10 mouse cellular contexts compared by ENCODE assay signal in the genomic region with DNA sequence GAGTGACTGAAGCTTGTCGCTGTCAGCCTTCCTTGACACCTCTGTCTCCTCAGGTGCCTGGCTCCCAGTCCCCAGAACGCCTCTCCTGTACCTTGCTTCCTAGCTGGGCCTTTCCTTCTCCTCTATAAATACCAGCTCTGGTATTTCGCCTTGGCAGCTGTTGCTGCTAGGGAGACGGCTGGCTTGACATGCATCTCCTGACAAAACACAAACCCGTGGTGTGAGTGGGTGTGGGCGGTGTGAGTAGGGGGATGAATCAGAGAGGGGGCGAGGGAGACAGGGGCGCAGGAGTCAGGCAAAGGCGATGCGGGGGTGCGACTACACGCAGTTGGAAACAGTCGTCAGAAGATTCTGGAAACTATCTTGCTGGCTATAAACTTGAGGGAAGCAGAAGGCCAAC. TPM values are rescaled to one million over a fixed set of nuclear protein-coding genes. Genes with fewer than 3 reads are reported as not detected.
DNase-seq lines count a peak whose midpoint lies in the region; ATAC-seq and TF ChIP-seq lines count a peak whose summit lies in the region.
"Had no signal": no experiment of that assay in that cellular context is flagged by ENCODE, and none has a peak within 500 bp of the region (broad histone marks: within the 10 kb centered on the region; RNA-seq: fewer than 3 reads in every experiment).

No protein-coding gene starts in this region.

- DNase-seq in forebrain, postnatal 0 days: no peak
- peak; percentile 46 for DNase-seq in testis, postnatal 10 days (ENCODE audit: low spot score)
- DNase-seq in testis, postnatal 14 days (ENCODE audit: low spot score): no peak
- peak; percentile 68 to 72 for DNase-seq in left cerebral cortex, postnatal 14 days (ENCODE audit: low spot score in 2 of 2)
- no peak for DNase-seq in midbrain, postnatal 0 days (ENCODE audit: low spot score)
- no peak for DNase-seq in spleen, postnatal 36 days (ENCODE audit: low spot score in 2 of 2)

- peak; percentile 48 for ATAC-seq in forebrain, postnatal 0 days
- ATAC-seq in forebrain, embryonic 16.5 days: no peak
- no peak for ATAC-seq in midbrain, postnatal 0 days (ENCODE audit: low FRiP score)
- no peak for ATAC-seq in forebrain, embryonic 15.5 days (replicated peaks)
- ATAC-seq: inflammation-experienced regulatory T-cells, adult 6 months; midbrain, embryonic 15.5 days had no signal

- 68% methylated on average over 13 of the region's 13 CpGs for WGBS in forebrain, postnatal 0 days
- WGBS in forebrain, embryonic 16.5 days: 70% methylated on average over 13 of the region's 13 CpGs
- WGBS in midbrain, postnatal 0 days: 74% methylated on average over 13 of the region's 13 CpGs
- WGBS in forebrain, embryonic 15.5 days: 75% methylated on average over 13 of the region's 13 CpGs

- no peaks in the 10 kb centered on the region for H3K9me3 ChIP-seq in forebrain, postnatal 0 days (ENCODE audit: low read length)
- H3K9me3 ChIP-seq in forebrain, embryonic 16.5 days (ENCODE audit: control insufficient read depth, low read length): no peaks in the 10 kb centered on the region
- H3K9me3 ChIP-seq in midbrain, postnatal 0 days (ENCODE audit: low read length): no peaks in the 10 kb centered on the region
- no peaks in the 10 kb centered on the region for H3K9me3 ChIP-seq in forebrain, embryonic 15.5 days
- H3K9me3 ChIP-seq: midbrain, embryonic 15.5 days had no signal

- peaks cover 32% of the 10 kb centered on the region for H3K27me3 ChIP-seq in forebrain, postnatal 0 days (ENCODE audit: insufficient read depth, low read length)
- peaks cover 32% of the 10 kb centered on the region for H3K27me3 ChIP-seq in forebrain, embryonic 16.5 days (replicated peaks; ENCODE audit: control insufficient read depth, insufficient read depth, low read length)
- H3K27me3 ChIP-seq in midbrain, postnatal 0 days (ENCODE audit: insufficient read depth, low read length): peaks cover 27% of the 10 kb centered on the region
- H3K27me3 ChIP-seq in forebrain, embryonic 15.5 days: peaks cover 37% of the 10 kb centered on the region

- no peak overlapping the region for H3K4me3 ChIP-seq in forebrain, postnatal 0 days (ENCODE audit: low read depth, low read length)
- H3K4me3 ChIP-seq in forebrain, embryonic 16.5 days (replicated peaks; ENCODE audit: low read length): no peak overlapping the region
- no peak overlapping the region for H3K4me3 ChIP-seq in midbrain, postnatal 0 days (ENCODE audit: low read depth, low read length)
- H3K4me3 ChIP-seq in forebrain, embryonic 15.5 days: no peak overlapping the region

- no peak overlapping the region for H3K9ac ChIP-seq in forebrain, postnatal 0 days
- no peak overlapping the region for H3K9ac ChIP-seq in forebrain, embryonic 16.5 days (replicated peaks; ENCODE audit: low read depth, low read length)
- H3K9ac ChIP-seq in midbrain, postnatal 0 days (replicated peaks; ENCODE audit: low read length, poor library complexity, severe bottlenecking): no peak overlapping the region
- H3K9ac ChIP-seq in forebrain, embryonic 15.5 days (replicated peaks): no peak overlapping the region
- H3K9ac ChIP-seq: midbrain, embryonic 15.5 days had no signal

- H3K36me3 ChIP-seq in forebrain, postnatal 0 days (ENCODE audit: insufficient read depth): no peaks in the 10 kb centered on the region
- no peaks in the 10 kb centered on the region for H3K36me3 ChIP-seq in forebrain, embryonic 16.5 days (ENCODE audit: control insufficient read depth, insufficient read depth)
- no peaks in the 10 kb centered on the region for H3K36me3 ChIP-seq in midbrain, postnatal 0 days (ENCODE audit: insufficient read depth, low read length)
- no peaks in the 10 kb centered on the region for H3K36me3 ChIP-seq in forebrain, embryonic 15.5 days
- H3K36me3 ChIP-seq: midbrain, embryonic 15.5 days had no signal

- intact Hi-C loops in left cerebral cortex, postnatal 14 days (cut with DNase I): no loop called here

- no peak overlapping the region for H3K27ac ChIP-seq in forebrain, postnatal 0 days (ENCODE audit: low read depth, low read length)
- H3K27ac ChIP-seq in forebrain, embryonic 16.5 days (ENCODE audit: low read length): no peak overlapping the region
- no peak overlapping the region for H3K27ac ChIP-seq in midbrain, postnatal 0 days (ENCODE audit: low read depth, low read length)
- H3K27ac ChIP-seq in forebrain, embryonic 15.5 days (replicated peaks): no peak overlapping the region
- H3K27ac ChIP-seq: midbrain, embryonic 15.5 days had no signal

- no peak overlapping the region for H3K4me2 ChIP-seq in forebrain, postnatal 0 days (ENCODE audit: low read depth)
- no peak overlapping the region for H3K4me2 ChIP-seq in forebrain, embryonic 16.5 days (ENCODE audit: low read length)
- no peak overlapping the region for H3K4me2 ChIP-seq in midbrain, postnatal 0 days (ENCODE audit: low read depth, low read length, poor library complexity, severe bottlenecking)
- no peak overlapping the region for H3K4me2 ChIP-seq in forebrain, embryonic 15.5 days (replicated peaks)

- TF ChIP-seq CTCF in forebrain, postnatal 0 days (IDR thresholded peaks at IDR 0.05; ENCODE audit: low read depth): no peak
- TF ChIP-seq CTCF in midbrain, postnatal 0 days (IDR thresholded peaks at IDR 0.05): no peak

- H3K4me1 ChIP-seq in forebrain, postnatal 0 days (ENCODE audit: insufficient read depth): no peaks in the 10 kb centered on the region
- H3K4me1 ChIP-seq in forebrain, embryonic 16.5 days (replicated peaks; ENCODE audit: control insufficient read depth, insufficient read depth, low read length): peaks cover 10% of the 10 kb centered on the region
- H3K4me1 ChIP-seq in midbrain, postnatal 0 days (ENCODE audit: insufficient read depth, low read length): no peaks in the 10 kb centered on the region
- H3K4me1 ChIP-seq in forebrain, embryonic 15.5 days: peaks cover 9% of the 10 kb centered on the region

RNA-seq across cellular contexts. Expression of a gene that starts 0.8 kb away (rescaled TPM):
- total RNA-seq in forebrain, postnatal 0 days (2014; rRNA removed): 1.0 and 1.4 TPM in 2 replicates
- polyA plus RNA-seq in forebrain, postnatal 0 days (2015; fragmentation: Nextera tagmentation; extraction: Ambion mirVana): 1.2 TPM in 2 replicates
- 1.2 and 1.5 TPM in 2 replicates for polyA plus RNA-seq in forebrain, embryonic 16.5 days (2015; fragmentation: Nextera tagmentation; extraction: Ambion mirVana)
- total RNA-seq in left cerebral cortex, postnatal 14 days (2021): 1 to 10 TPM; 1.5 to 2.6 TPM
- 1.9 and 2.6 TPM in 2 replicates for total RNA-seq in midbrain, postnatal 0 days (2014; rRNA removed)
- 1.4 and 1.6 TPM in 2 replicates for polyA plus RNA-seq in midbrain, postnatal 0 days (2015; fragmentation: Nextera tagmentation; extraction: Ambion mirVana)
- 1.0 and 1.2 TPM in 2 replicates for polyA plus RNA-seq in forebrain, embryonic 15.5 days (2015; fragmentation: Nextera tagmentation; extraction: Ambion mirVana)

RNA-seq across cellular contexts. Expression of a gene that starts 15.8 kb away (rescaled TPM):
- total RNA-seq in forebrain, postnatal 0 days (2014; rRNA removed): 44.4 and 56.3 TPM in 2 replicates
- polyA plus RNA-seq in forebrain, postnatal 0 days (2015; fragmentation: Nextera tagmentation; extraction: Ambion mirVana): 17.8 and 20.6 TPM in 2 replicates
- 10.7 and 12.9 TPM in 2 replicates for polyA plus RNA-seq in forebrain, embryonic 16.5 days (2015; fragmentation: Nextera tagmentation; extraction: Ambion mirVana)
- 100 to 1,000 TPM; 199 to 210 TPM for total RNA-seq in left cerebral cortex, postnatal 14 days (2021)
- total RNA-seq in midbrain, postnatal 0 days (2014; rRNA removed): 62.9 and 70.6 TPM in 2 replicates
- polyA plus RNA-seq in midbrain, postnatal 0 days (2015; fragmentation: Nextera tagmentation; extraction: Ambion mirVana): 22.0 and 23.7 TPM in 2 replicates
- polyA plus RNA-seq in forebrain, embryonic 15.5 days (2015; fragmentation: Nextera tagmentation; extraction: Ambion mirVana): 9.9 and 11.4 TPM in 2 replicates

RNA-seq across cellular contexts. Expression of a gene that starts 41.6 kb away (rescaled TPM):
- 135 and 164 TPM in 2 replicates for total RNA-seq in forebrain, postnatal 0 days (2014; rRNA removed)
- polyA plus RNA-seq in forebrain, postnatal 0 days (2015; fragmentation: Nextera tagmentation; extraction: Ambion mirVana): 140 and 156 TPM in 2 replicates
- 146 and 150 TPM in 2 replicates for polyA plus RNA-seq in forebrain, embryonic 16.5 days (2015; fragmentation: Nextera tagmentation; extraction: Ambion mirVana)
- total RNA-seq in left cerebral cortex, postnatal 14 days (2021): 10 to 100 TPM; 60.1 to 60.8 TPM
- total RNA-seq in midbrain, postnatal 0 days (2014; rRNA removed): 145 TPM in 2 replicates
- polyA plus RNA-seq in midbrain, postnatal 0 days (2015; fragmentation: Nextera tagmentation; extraction: Ambion mirVana): 128 and 139 TPM in 2 replicates
- polyA plus RNA-seq in forebrain, embryonic 15.5 days (2015; fragmentation: Nextera tagmentation; extraction: Ambion mirVana): 162 and 163 TPM in 2 replicates

Comparison
In these comparisons a context has a peak if more than half of its experiments do, and no peak if none do; other contexts are left out.
1. DNase-seq: peak in testis, postnatal 10 days (single experiment) and left cerebral cortex, postnatal 14 days (2 of 2); none in forebrain, postnatal 0 days (single experiment), testis, postnatal 14 days (single experiment), midbrain, postnatal 0 days (single experiment) and spleen, postnatal 36 days (0 of 2).